ENCODE assay signal across 9 mouse cellular contexts in the genomic region with DNA sequence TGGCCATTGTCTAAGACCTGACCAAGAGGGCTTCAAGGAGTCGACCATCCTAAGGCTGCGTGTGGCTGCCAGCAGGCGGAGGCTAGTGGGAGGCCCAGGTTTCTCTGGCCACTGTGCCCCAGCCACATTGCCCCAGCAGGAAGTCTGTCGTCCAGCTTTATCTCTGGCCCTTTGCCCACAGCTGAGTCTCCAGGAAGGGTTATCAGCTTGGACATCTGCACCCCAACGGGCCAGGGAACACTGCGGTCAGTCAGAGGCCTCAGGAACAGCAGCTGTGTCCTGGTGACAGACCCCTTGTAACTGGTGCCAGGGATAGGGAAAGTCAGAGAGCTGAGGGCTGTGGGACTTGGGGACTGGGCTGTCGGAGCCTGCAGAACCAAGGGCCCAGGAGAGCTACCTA.
DNase-seq lines count a peak whose midpoint lies in the region; ATAC-seq and TF ChIP-seq lines count a peak whose summit lies in the region.
"Had no signal": no experiment of that assay in that cellular context is flagged by ENCODE, and none has a peak within 500 bp of the region (broad histone marks: within the 10 kb centered on the region; RNA-seq: fewer than 3 reads in every experiment).

No protein-coding gene starts in this region.

- DNase-seq in urinary bladder, adult 18-20 months (ENCODE audit: low spot score in 2 of 2) = peak; percentile 65 to 78
- no peak for DNase-seq in urinary bladder, postnatal 4 days (ENCODE audit: low spot score in 2 of 2)
- peak; percentile 92 for DNase-seq in kidney, adult 2 months
- peak; percentile 80 for DNase-seq in lung, postnatal 10 days
- no peak for DNase-seq in cerebellum, adult 9-10 months
- no peak for DNase-seq in embryo, embryonic 9.5 days (ENCODE audit: extremely low spot score)
- DNase-seq in adipocyte (ENCODE audit: low spot score) = no peak

- ATAC-seq in erythroblast, adult 5-6 weeks (replicated peaks; ENCODE audit: low FRiP score, poor library complexity, severe bottlenecking) = peak; percentile 40

- H3K36me3 ChIP-seq in kidney, adult 2 months (ENCODE audit: control insufficient read depth, insufficient read depth, low read length) = no peaks in the 10 kb centered on the region
- H3K36me3 ChIP-seq: limb, embryonic 15.5 days had no signal

- H3K27ac ChIP-seq in kidney, adult 2 months (ENCODE audit: insufficient read depth, low read depth, low read length) = peak overlapping the region; percentile 54

- H3K4me3 ChIP-seq in kidney, adult 2 months (ENCODE audit: insufficient read depth, low read depth, low read length) = no peak overlapping the region
- H3K4me3 ChIP-seq: limb, embryonic 15.5 days had no signal

- TF ChIP-seq POLR2A in kidney, adult 2 months (IDR thresholded peaks at IDR 0.05; ENCODE audit: low read depth, low read length) = no peak

- H3K27me3 ChIP-seq in kidney, adult 2 months (replicated peaks; ENCODE audit: control insufficient read depth, insufficient read depth, low read length) = no peaks in the 10 kb centered on the region
- H3K27me3 ChIP-seq: limb, embryonic 15.5 days had no signal

- no peak for TF ChIP-seq CTCF in kidney, adult 2 months (conservative IDR thresholded peaks at IDR 0.05; ENCODE audit: insufficient read depth, insufficient read length, low read depth, low read length)

- peaks cover 19% of the 10 kb centered on the region for H3K4me1 ChIP-seq in kidney, adult 2 months (ENCODE audit: control insufficient read depth, insufficient read depth, low read length)

- 43% methylated on average over 7 of the region's 7 CpGs for WGBS in kidney, adult 2 months

Comparison
In these comparisons a context has a peak if more than half of its experiments do, and no peak if none do; other contexts are left out.
1. DNase-seq: peak in urinary bladder, adult 18-20 months (2 of 2), kidney, adult 2 months (single experiment) and lung, postnatal 10 days (single experiment); none in urinary bladder, postnatal 4 days (0 of 2), cerebellum, adult 9-10 months (single experiment), embryo, embryonic 9.5 days (single experiment) and adipocyte (single experiment).